Comparison of ENCODE assay signal across 17 mouse cellular contexts in the genomic region with DNA sequence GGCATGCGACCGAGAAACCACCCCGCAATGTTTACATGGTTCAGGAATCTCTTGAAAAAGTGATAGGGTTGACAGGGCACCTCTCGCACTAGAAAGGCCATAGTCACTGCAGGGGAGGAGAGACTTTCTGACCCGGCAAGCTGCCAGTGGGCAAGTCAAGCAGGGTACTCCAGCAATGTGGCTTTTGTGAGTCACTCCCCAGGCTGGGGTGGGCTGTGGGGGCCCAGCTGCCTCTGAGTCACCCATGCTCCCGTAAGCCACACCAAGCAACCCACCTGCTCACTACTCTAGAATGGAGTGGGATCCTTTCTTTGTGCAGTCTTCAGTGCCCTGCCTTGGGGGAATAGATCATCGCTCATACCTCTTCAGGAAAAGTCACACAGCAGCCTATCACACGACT. TPM values are rescaled to one million over a fixed set of nuclear protein-coding genes. Genes with fewer than 3 reads are reported as not detected.
DNase-seq lines count a peak whose midpoint lies in the region; ATAC-seq lines count a peak whose summit lies in the region.
"Had no signal": no experiment of that assay in that cellular context is flagged by ENCODE, and none has a peak within 500 bp of the region (broad histone marks: within the 10 kb centered on the region; RNA-seq: fewer than 3 reads in every experiment).

No protein-coding gene starts in this region.

- no peak overlapping the region for H3K9ac ChIP-seq in kidney, embryonic 14.5 days (ENCODE audit: low read depth, low read length)
- H3K9ac ChIP-seq in midbrain, embryonic 11.5 days (ENCODE audit: low read length): no peak overlapping the region
- H3K9ac ChIP-seq in midbrain, embryonic 16.5 days (ENCODE audit: low read depth, low read length): no peak overlapping the region
- no peak overlapping the region for H3K9ac ChIP-seq in stomach, embryonic 16.5 days (ENCODE audit: low read length)
- H3K9ac ChIP-seq: embryonic facial prominence, embryonic 15.5 days had no signal

- DNase-seq in kidney, adult 9 months: no peak
- peak; percentile 8 for DNase-seq in midbrain, embryonic 11.5 days (ENCODE audit: low spot score, missing footprints)
- peak; percentile 56 for DNase-seq in Muller cell, postnatal 12 days (ENCODE audit: inconsistent ontology term)
- no peak for DNase-seq in thymus, postnatal 14 days
- DNase-seq: cerebellum, postnatal 10 days; kidney, adult 18-20 months; left cerebral cortex, postnatal 4 days; liver; lung, adult 2 months; lung, postnatal 36 days had no signal

- H3K4me2 ChIP-seq in kidney, embryonic 14.5 days (replicated peaks; ENCODE audit: low read depth, low read length): no peak overlapping the region
- no peak overlapping the region for H3K4me2 ChIP-seq in midbrain, embryonic 11.5 days
- no peak overlapping the region for H3K4me2 ChIP-seq in midbrain, embryonic 16.5 days (ENCODE audit: low read length)
- no peak overlapping the region for H3K4me2 ChIP-seq in stomach, embryonic 16.5 days (ENCODE audit: low read depth, low read length)
- H3K4me2 ChIP-seq: embryonic facial prominence, embryonic 15.5 days had no signal

- H3K4me3 ChIP-seq in kidney, embryonic 14.5 days (ENCODE audit: low read length): no peak overlapping the region
- H3K4me3 ChIP-seq in midbrain, embryonic 11.5 days (ENCODE audit: low read depth, low read length): no peak overlapping the region
- no peak overlapping the region for H3K4me3 ChIP-seq in midbrain, embryonic 16.5 days (ENCODE audit: low read depth, low read length)
- no peak overlapping the region for H3K4me3 ChIP-seq in stomach, embryonic 16.5 days (replicated peaks; ENCODE audit: low read length)
- H3K4me3 ChIP-seq: embryonic facial prominence, embryonic 15.5 days; left cerebral cortex, adult 2 months had no signal

- H3K27me3 ChIP-seq in kidney, embryonic 14.5 days (ENCODE audit: control insufficient read depth, insufficient read depth, low read length): no peaks in the 10 kb centered on the region
- H3K27me3 ChIP-seq in midbrain, embryonic 11.5 days (ENCODE audit: control insufficient read depth, insufficient read depth, low read length): no peaks in the 10 kb centered on the region
- H3K27me3 ChIP-seq in midbrain, embryonic 16.5 days (ENCODE audit: control insufficient read depth, insufficient read depth, low read depth, low read length): no peaks in the 10 kb centered on the region
- no peaks in the 10 kb centered on the region for H3K27me3 ChIP-seq in stomach, embryonic 16.5 days (ENCODE audit: control insufficient read depth, insufficient read depth, low read length)
- H3K27me3 ChIP-seq: embryonic facial prominence, embryonic 15.5 days had no signal

- 71% methylated on average over 8 of the region's 8 CpGs for WGBS in kidney, embryonic 14.5 days
- WGBS in midbrain, embryonic 11.5 days: 84% methylated on average over 8 of the region's 8 CpGs
- WGBS in midbrain, embryonic 16.5 days: 84% methylated on average over 8 of the region's 8 CpGs
- WGBS in stomach, embryonic 16.5 days: 54% methylated on average over 8 of the region's 8 CpGs

- H3K4me1 ChIP-seq in kidney, embryonic 14.5 days (ENCODE audit: control insufficient read depth, insufficient read depth, low read length): 0 out of 2 replicates have a peak, but pooled peaks cover 6% of the 10 kb centered on the region
- H3K4me1 ChIP-seq in midbrain, embryonic 11.5 days (ENCODE audit: control insufficient read depth, insufficient read depth, low read length): no peaks in the 10 kb centered on the region
- no peaks in the 10 kb centered on the region for H3K4me1 ChIP-seq in midbrain, embryonic 16.5 days (ENCODE audit: control insufficient read depth, insufficient read depth, low read length)
- H3K4me1 ChIP-seq in stomach, embryonic 16.5 days (ENCODE audit: control insufficient read depth, insufficient read depth, low read length): no peaks in the 10 kb centered on the region

- no peaks in the 10 kb centered on the region for H3K9me3 ChIP-seq in kidney, embryonic 14.5 days (ENCODE audit: control insufficient read depth, low read length)
- H3K9me3 ChIP-seq in midbrain, embryonic 11.5 days (ENCODE audit: control insufficient read depth, low read length): no peaks in the 10 kb centered on the region
- no peaks in the 10 kb centered on the region for H3K9me3 ChIP-seq in midbrain, embryonic 16.5 days (replicated peaks; ENCODE audit: control insufficient read depth, low read length, poor library complexity, severe bottlenecking)
- no peaks in the 10 kb centered on the region for H3K9me3 ChIP-seq in stomach, embryonic 16.5 days (replicated peaks; ENCODE audit: control insufficient read depth, low read length)
- H3K9me3 ChIP-seq: embryonic facial prominence, embryonic 15.5 days had no signal

- no peaks in the 10 kb centered on the region for H3K36me3 ChIP-seq in kidney, embryonic 14.5 days (ENCODE audit: control insufficient read depth, insufficient read depth, low read length)
- no peaks in the 10 kb centered on the region for H3K36me3 ChIP-seq in midbrain, embryonic 11.5 days (ENCODE audit: control insufficient read depth, insufficient read depth, low read length)
- H3K36me3 ChIP-seq in midbrain, embryonic 16.5 days (ENCODE audit: control insufficient read depth, insufficient read depth, low read length): no peaks in the 10 kb centered on the region
- H3K36me3 ChIP-seq in stomach, embryonic 16.5 days (ENCODE audit: control insufficient read depth, insufficient read depth, low read length): no peaks in the 10 kb centered on the region
- H3K36me3 ChIP-seq: embryonic facial prominence, embryonic 15.5 days had no signal

- no peak overlapping the region for H3K27ac ChIP-seq in kidney, embryonic 14.5 days (ENCODE audit: low read depth, low read length)
- no peak overlapping the region for H3K27ac ChIP-seq in midbrain, embryonic 11.5 days (ENCODE audit: low read depth, low read length)
- no peak overlapping the region for H3K27ac ChIP-seq in midbrain, embryonic 16.5 days (ENCODE audit: low read length)
- H3K27ac ChIP-seq in stomach, embryonic 16.5 days (ENCODE audit: low read length): 0 out of 2 replicates have a peak overlapping the region, but pooled peaks have one; percentile 8
- H3K27ac ChIP-seq: left cerebral cortex, adult 2 months had no signal

- ATAC-seq in kidney, embryonic 14.5 days (ENCODE audit: low FRiP score, low TSS enrichment): peak; percentile 32; the same call in 1 of the 2 replicates
- no peak for ATAC-seq in midbrain, embryonic 11.5 days (ENCODE audit: low FRiP score)
- no peak for ATAC-seq in midbrain, embryonic 16.5 days
- no peak for ATAC-seq in stomach, embryonic 16.5 days (ENCODE audit: insufficient read depth, low FRiP score)
- ATAC-seq: CD4-positive, CD25-positive, alpha-beta regulatory T cell, adult 4 months; forebrain, embryonic 16.5 days had no signal

RNA-seq across cellular contexts. Expression of a gene that starts 17.8 kb away (rescaled TPM):
- polyA plus RNA-seq in kidney, embryonic 14.5 days (2014; fragmentation: Nextera tagmentation; extraction: Ambion mirVana): 18.1 and 24.1 TPM in 2 replicates
- 19.4 and 24.9 TPM in 2 replicates for polyA plus RNA-seq in midbrain, embryonic 11.5 days (2014; fragmentation: Nextera tagmentation; extraction: Ambion mirVana)
- polyA plus RNA-seq in midbrain, embryonic 16.5 days (2015; fragmentation: Nextera tagmentation; extraction: Ambion mirVana): 29.3 and 32.3 TPM in 2 replicates
- 28.0 and 34.9 TPM in 2 replicates for polyA plus RNA-seq in stomach, embryonic 16.5 days (2015; fragmentation: Nextera tagmentation; extraction: Ambion mirVana)

RNA-seq across cellular contexts. Expression of a gene that starts 59.0 kb away (rescaled TPM):
- 8.3 and 8.6 TPM in 2 replicates for polyA plus RNA-seq in kidney, embryonic 14.5 days (2014; fragmentation: Nextera tagmentation; extraction: Ambion mirVana)
- 6.8 and 7.5 TPM in 2 replicates for polyA plus RNA-seq in midbrain, embryonic 11.5 days (2014; fragmentation: Nextera tagmentation; extraction: Ambion mirVana)
- polyA plus RNA-seq in midbrain, embryonic 16.5 days (2015; fragmentation: Nextera tagmentation; extraction: Ambion mirVana): 5.4 and 6.3 TPM in 2 replicates
- polyA plus RNA-seq in stomach, embryonic 16.5 days (2015; fragmentation: Nextera tagmentation; extraction: Ambion mirVana): 4.3 and 4.8 TPM in 2 replicates

RNA-seq across cellular contexts. Expression of a gene that starts 59.9 kb away (rescaled TPM):
- 88.5 and 142 TPM in 2 replicates for polyA plus RNA-seq in kidney, embryonic 14.5 days (2014; fragmentation: Nextera tagmentation; extraction: Ambion mirVana)
- polyA plus RNA-seq in midbrain, embryonic 11.5 days (2014; fragmentation: Nextera tagmentation; extraction: Ambion mirVana): 122 and 125 TPM in 2 replicates
- polyA plus RNA-seq in midbrain, embryonic 16.5 days (2015; fragmentation: Nextera tagmentation; extraction: Ambion mirVana): 67.9 and 70.2 TPM in 2 replicates
- 108 and 114 TPM in 2 replicates for polyA plus RNA-seq in stomach, embryonic 16.5 days (2015; fragmentation: Nextera tagmentation; extraction: Ambion mirVana)

Comparison
In these comparisons a context has a peak if more than half of its experiments do, and no peak if none do; other contexts are left out.
1. DNase-seq: peak in midbrain, embryonic 11.5 days (single experiment) and Muller cell, postnatal 12 days (single experiment); none in kidney, adult 9 months (single experiment) and thymus, postnatal 14 days (single experiment).